Mouse (Mus musculus) testis, adult 2 months (tissue): ENCODE measurements around the gene Ctsc. TPM values are rescaled to one million over a fixed set of nuclear protein-coding genes. Genes with fewer than 3 reads are reported as not detected.

Source experiments
- H3K27ac ChIP-seq: fragments of 200-500 bp; 2 replicates; pipeline ENCODE4 v1.5.1; 2012; ENCODE audit warnings: low read depth, low read length; ENCODE audit not compliant: control insufficient read depth, insufficient read depth
- H3K27me3 ChIP-seq: fragments of 200-500 bp; 2 replicates; pipeline ENCODE4 v1.6.1; 2012; ENCODE audit warnings: mild to moderate bottlenecking, low read length, moderate library complexity; ENCODE audit not compliant: control insufficient read depth, insufficient read depth
- H3K36me3 ChIP-seq: fragments of 200-500 bp; 2 replicates; pipeline ENCODE4 v1.6.1; 2012; ENCODE audit warnings: mild to moderate bottlenecking, low read length; ENCODE audit not compliant: control insufficient read depth, insufficient read depth
- H3K4me1 ChIP-seq: fragments of 200-500 bp; 2 replicates; pipeline ENCODE4 v1.6.1; 2012; ENCODE audit warnings: low read length; ENCODE audit not compliant: control insufficient read depth, insufficient read depth
- H3K4me3 ChIP-seq: fragments of 200-500 bp; 2 replicates; pipeline ENCODE4 v1.5.1; 2012; ENCODE audit warnings: low read depth, mild to moderate bottlenecking, low read length, moderate library complexity, mixed read lengths; ENCODE audit not compliant: control insufficient read depth
- CTCF ChIP-seq: fragments of 200-500 bp; IDR thresholded peaks from 2 replicates; pipeline ENCODE4 v1.5.1; 2012; ENCODE audit warnings: low read depth, mild to moderate bottlenecking, inconsistent platforms, low read length, moderate library complexity; ENCODE audit not compliant: control insufficient read depth, insufficient read depth, insufficient replicate concordance
- POLR2A ChIP-seq: fragments of 200-500 bp; IDR thresholded peaks from 2 replicates; pipeline ENCODE4 v1.6.1; 2012; ENCODE audit warnings: low read depth, mild to moderate bottlenecking, inconsistent platforms, low read length, moderate library complexity; ENCODE audit not compliant: control insufficient read depth
- polyA plus RNA-seq: library from polyadenylated mRNA; depleted of rRNA; stranded (reverse); fragments of >200 nt; gene quantifications from 2 replicates; pipeline ENCODE4 v1.2.3, GENCODE M21; 2012; rRNA removed

The Ctsc gene
- polyA plus RNA-seq, 1 experiment: 2.3 TPM

DNA sequence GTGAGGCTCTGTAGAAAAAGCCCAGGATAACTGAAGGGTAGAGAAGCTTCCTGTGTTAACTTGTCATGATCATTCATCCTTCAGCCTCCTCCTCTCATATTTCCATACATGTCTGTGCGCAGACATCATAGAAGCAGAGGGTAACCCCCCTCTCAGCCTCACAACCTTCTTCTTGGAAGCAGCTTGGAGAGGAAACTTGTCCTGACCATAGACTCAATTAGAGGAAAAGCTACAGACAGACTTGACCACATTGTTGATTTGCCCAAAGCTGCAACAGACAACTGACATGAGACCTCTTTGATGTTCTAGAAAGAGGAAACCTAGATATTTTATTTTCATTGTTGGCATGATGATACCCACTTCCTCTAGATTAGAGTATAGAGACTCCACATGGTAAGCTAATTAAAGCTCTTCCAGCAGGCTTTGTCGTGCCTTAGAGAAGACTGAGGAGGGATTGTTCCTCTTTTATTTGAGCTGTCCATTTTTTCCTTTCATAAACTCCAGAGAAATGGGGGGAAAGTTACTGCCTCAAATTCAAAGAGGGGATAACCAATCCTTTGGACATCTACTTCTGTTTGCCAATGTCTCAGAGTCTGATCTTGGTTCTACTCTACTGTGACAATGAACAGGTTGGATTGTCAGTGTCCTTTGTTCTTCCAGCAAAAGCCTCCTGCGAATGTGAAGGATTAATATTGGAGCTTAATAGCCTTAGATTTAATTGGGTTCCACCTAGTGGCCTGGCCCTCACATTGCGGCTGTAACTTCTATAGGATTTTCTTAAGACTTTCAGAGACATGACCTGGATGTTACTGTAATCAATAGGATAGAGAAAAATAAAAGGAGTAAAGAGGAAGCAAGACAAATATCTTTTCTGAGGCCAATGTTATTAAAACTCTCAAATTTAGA lies 79.2 kb downstream of the Ctsc start:
- Histone ChIP-seq H3K4me3 (no peak overlapping the region), H3K27ac (no peak overlapping the region), H3K4me1 (no peaks in the 10 kb centered on the region), H3K36me3 (no peaks in the 10 kb centered on the region), H3K27me3 (no peaks in the 10 kb centered on the region)
- no peak for TF ChIP-seq CTCF

- TF ChIP-seq POLR2A (no peak), CTCF (no peak)
- Histone ChIP-seq H3K27me3 (no peaks in the 10 kb centered on the region), H3K27ac (no peak overlapping the region), H3K4me3 (no peak overlapping the region), H3K36me3 (no peaks in the 10 kb centered on the region), H3K4me1 (no peaks in the 10 kb centered on the region)
These were observed 80.4 kb downstream of the Ctsc start for GRCm38 (mm10) chr7:88358042-88358878.

Other genes with a start within 250 kb of the Ctsc start
- gene Rab38, start 152.2 kb downstream of the Ctsc start, polyA plus RNA-seq: not detected in 2 replicates